Mouse (Mus musculus) forebrain, embryonic 14.5 days (tissue): Measurements from ENCODE around the gene St3gal6. TPM values are rescaled to one million over a fixed set of nuclear protein-coding genes. Genes with fewer than 3 reads are reported as not detected.
A peak's percentile ranks its signal among the peaks of the same experiment; 100 is the strongest.

Source experiments
- ATAC-seq: fragments of 200-750 bp; cut with Nextera tagmentation; 2 replicates; pipeline ENCODE4 v1.8.0; 2017; ENCODE audit warnings: mild to moderate bottlenecking, moderate library complexity
- DNase-seq: peaks from one replicate; pipeline ENCODE4 v3.0.0-alpha.2; 2015; ENCODE audit warnings: low spot score
- H3K27ac ChIP-seq: fragments of 300-500 bp; sonication (generic); 2 replicates; pipeline ENCODE4 v1.5.1; 2014; ENCODE audit warnings: low read depth, mild to moderate bottlenecking, control low read depth, low read length, moderate library complexity
- H3K27me3 ChIP-seq: fragments of 300-500 bp; sonication (generic); replicated peaks from 2 replicates; pipeline ENCODE4 v1.6.1; 2014; ENCODE audit warnings: low read length, control low read depth, mixed read lengths; ENCODE audit not compliant: control insufficient read depth, insufficient read depth
- H3K36me3 ChIP-seq: fragments of 300-500 bp; sonication (generic); 2 replicates; pipeline ENCODE4 v1.6.1; 2014; ENCODE audit warnings: low read length, control low read depth; ENCODE audit not compliant: control insufficient read depth, insufficient read depth
- H3K4me1 ChIP-seq: fragments of 300-500 bp; sonication (generic); 2 replicates; pipeline ENCODE4 v1.6.1; 2014; ENCODE audit warnings: antibody characterized with exemption, low read length, control low read depth; ENCODE audit not compliant: control insufficient read depth, insufficient read depth
- H3K4me2 ChIP-seq: fragments of 300-500 bp; sonication (generic); 2 replicates; pipeline ENCODE4 v1.6.1; 2014; ENCODE audit warnings: mild to moderate bottlenecking, control low read depth, low read length
- H3K4me3 ChIP-seq: fragments of 300-500 bp; sonication (generic); 2 replicates; pipeline ENCODE4 v1.5.1; 2014; ENCODE audit warnings: low read depth, low read length, control low read depth
- H3K9ac ChIP-seq: fragments of 300-500 bp; sonication (generic); 2 replicates; pipeline ENCODE4 v1.6.1; 2014; ENCODE audit warnings: mild to moderate bottlenecking, low read length, control low read depth, moderate library complexity
- H3K9me3 ChIP-seq: fragments of 300-500 bp; sonication (generic); replicated peaks from 2 replicates; pipeline ENCODE4 v1.6.1; 2016; ENCODE audit warnings: low read length, control low read depth, mixed read lengths; ENCODE audit not compliant: control insufficient read depth
- WGBS: fragments of 180-500 bp; shearing (Covaris S2); extraction: QIAGEN DNeasy Blood & Tissue Kit; methylation state at CpG from one replicate; pipeline ENCODE4 v1.1.7; 2014; 5-methylcytosine and 5-hydroxymethylcytosine counted together
- polyA plus RNA-seq: library from polyadenylated mRNA; unstranded; fragments of >200 nt; fragmentation: Nextera tagmentation; extraction: Ambion mirVana; gene quantifications from 2 replicates; pipeline ENCODE4 v1.2.1, GENCODE M21; 2014

Gene St3gal6
- polyA plus RNA-seq, 1 experiment from 2014 or later: 7.8 TPM

GRCm38 (mm10) chr16:58499172-58499584 lies 24.9 kb downstream of the St3gal6 start:
- DNase-seq (peak; percentile 41), ATAC-seq (peak; percentile 70; the same call in 1 of the 2 replicates)
- no peak overlapping the region for H3K4me2 ChIP-seq
- H3K36me3 ChIP-seq: no peaks in the 10 kb centered on the region
- H3K4me3 ChIP-seq: no peak overlapping the region
- no peaks in the 10 kb centered on the region for H3K9me3 ChIP-seq
- H3K9ac ChIP-seq: no peak overlapping the region
- no peaks in the 10 kb centered on the region for H3K27me3 ChIP-seq
- no peaks in the 10 kb centered on the region for H3K4me1 ChIP-seq
- H3K27ac ChIP-seq: no peak overlapping the region
- 36% methylated on average over 1 of the region's 1 CpGs for WGBS

- Histone ChIP-seq H3K4me3 (no peak overlapping the region), H3K27ac (no peak overlapping the region), H3K27me3 (no peaks in the 10 kb centered on the region), H3K4me2 (no peak overlapping the region), H3K9ac (no peak overlapping the region), H3K9me3 (no peaks in the 10 kb centered on the region), H3K36me3 (no peaks in the 10 kb centered on the region), H3K4me1 (no peaks in the 10 kb centered on the region)
- DNase-seq (no peak), ATAC-seq (no peak)
- WGBS: 83% methylated on average over 9 of the region's 9 CpGs
Observed at GRCm38 (mm10) chr16:58497886-58498713, 25.9 kb downstream of the St3gal6 start.

GRCm38 (mm10) chr16:58496791-58497190 lies 27.3 kb downstream of the St3gal6 start:
- no peak overlapping the region for H3K27ac ChIP-seq
- no peaks in the 10 kb centered on the region for H3K4me1 ChIP-seq
- no peak for DNase-seq

GRCm38 (mm10) chr16:58487861-58488260 lies 36.2 kb downstream of the St3gal6 start:
- no peaks in the 10 kb centered on the region for H3K36me3 ChIP-seq
- ATAC-seq (no peak), DNase-seq (no peak)
- no peaks in the 10 kb centered on the region for H3K4me1 ChIP-seq
- no peak overlapping the region for H3K4me3 ChIP-seq
- no peak overlapping the region for H3K27ac ChIP-seq
- no peak overlapping the region for H3K4me2 ChIP-seq
- H3K27me3 ChIP-seq: no peaks in the 10 kb centered on the region
- WGBS: 89% methylated on average over 6 of the region's 6 CpGs
- H3K9me3 ChIP-seq: no peaks in the 10 kb centered on the region
- H3K9ac ChIP-seq: no peak overlapping the region

More at GRCm38 (mm10) chr16:58496791-58497190, 27.3 kb downstream of the St3gal6 start:
- Histone ChIP-seq H3K9me3 (no peaks in the 10 kb centered on the region), H3K36me3 (no peaks in the 10 kb centered on the region), H3K4me2 (no peak overlapping the region), H3K9ac (no peak overlapping the region), H3K4me3 (no peak overlapping the region), H3K27me3 (no peaks in the 10 kb centered on the region)
- no peak for ATAC-seq

- Histone ChIP-seq H3K27me3 (no peaks in the 10 kb centered on the region), H3K27ac (no peak overlapping the region), H3K9ac (no peak overlapping the region), H3K4me3 (no peak overlapping the region), H3K36me3 (no peaks in the 10 kb centered on the region), H3K9me3 (no peaks in the 10 kb centered on the region), H3K4me1 (no peaks in the 10 kb centered on the region), H3K4me2 (no peak overlapping the region)
- WGBS: 72% methylated on average over 3 of the region's 3 CpGs
- ATAC-seq (no peak), DNase-seq (no peak)
Observed at GRCm38 (mm10) chr16:58482296-58482695, 41.7 kb downstream of the St3gal6 start.

GRCm38 (mm10) chr16:58481906-58482270 lies 42.2 kb downstream of the St3gal6 start:
- 87% methylated on average over 5 of the region's 5 CpGs for WGBS
- no peaks in the 10 kb centered on the region for H3K9me3 ChIP-seq
- H3K27ac ChIP-seq: no peak overlapping the region
- DNase-seq (no peak), ATAC-seq (no peak)
- H3K27me3 ChIP-seq: no peaks in the 10 kb centered on the region
- no peak overlapping the region for H3K4me2 ChIP-seq
- H3K4me3 ChIP-seq: no peak overlapping the region
- no peaks in the 10 kb centered on the region for H3K36me3 ChIP-seq
- H3K9ac ChIP-seq: no peak overlapping the region
- no peaks in the 10 kb centered on the region for H3K4me1 ChIP-seq

GRCm38 (mm10) chr16:58481219-58481905 lies 42.7 kb downstream of the St3gal6 start:
- Histone ChIP-seq H3K36me3 (no peaks in the 10 kb centered on the region), H3K27me3 (no peaks in the 10 kb centered on the region), H3K9me3 (no peaks in the 10 kb centered on the region), H3K4me2 (no peak overlapping the region), H3K9ac (no peak overlapping the region), H3K27ac (no peak overlapping the region), H3K4me1 (no peaks in the 10 kb centered on the region), H3K4me3 (no peak overlapping the region)
- ATAC-seq: no peak
- WGBS: 89% methylated on average over 9 of the region's 9 CpGs
- no peak for DNase-seq

GRCm38 (mm10) chr16:58479898-58480448 lies 44.1 kb downstream of the St3gal6 start:
- ATAC-seq (no peak), DNase-seq (no peak)
- Histone ChIP-seq H3K4me2 (no peak overlapping the region), H3K9ac (no peak overlapping the region), H3K4me3 (no peak overlapping the region), H3K4me1 (no peaks in the 10 kb centered on the region), H3K27ac (no peak overlapping the region), H3K27me3 (no peaks in the 10 kb centered on the region), H3K36me3 (no peaks in the 10 kb centered on the region), H3K9me3 (no peaks in the 10 kb centered on the region)
- WGBS: 85% methylated on average over 4 of the region's 4 CpGs

- no peak overlapping the region for H3K27ac ChIP-seq
- ATAC-seq (no peak), DNase-seq (no peak)
- no peak overlapping the region for H3K9ac ChIP-seq
- 0 out of 2 replicates have a peak, but pooled peaks cover 6% of the 10 kb centered on the region for H3K36me3 ChIP-seq
- H3K27me3 ChIP-seq: no peaks in the 10 kb centered on the region
- WGBS: 80% methylated on average over 2 of the region's 2 CpGs
- H3K4me1 ChIP-seq: no peaks in the 10 kb centered on the region
- no peak overlapping the region for H3K4me3 ChIP-seq
- H3K4me2 ChIP-seq: no peak overlapping the region
- H3K9me3 ChIP-seq: no peaks in the 10 kb centered on the region
Observed at GRCm38 (mm10) chr16:58476363-58476762, 47.7 kb downstream of the St3gal6 start.
